Mouse (Mus musculus) lung, postnatal 10 days (tissue): ENCODE measurements around the gene Ptch1.

Source experiments
- DNase-seq: peaks from one replicate; pipeline ENCODE4 v3.0.0; 2021

Ptch1 gene

GRCm38 (mm10) chr13:63486791-63487706, 86.3 kb downstream of the Ptch1 start:
- DNase-seq = no peak

- peak; percentile 36 for DNase-seq
Measured at GRCm38 (mm10) chr13:63475356-63475755, 98.0 kb downstream of the Ptch1 start.
